Mouse (Mus musculus): ENCODE data around the gene Tecpr2. TPM values are rescaled to one million over a fixed set of nuclear protein-coding genes. Genes with fewer than 3 reads are reported as not detected.

The Tecpr2 gene
- total and polyA plus RNA-seq, 3 experiments = 3.6 to 5.2 (median 5.1) TPM

DNA sequence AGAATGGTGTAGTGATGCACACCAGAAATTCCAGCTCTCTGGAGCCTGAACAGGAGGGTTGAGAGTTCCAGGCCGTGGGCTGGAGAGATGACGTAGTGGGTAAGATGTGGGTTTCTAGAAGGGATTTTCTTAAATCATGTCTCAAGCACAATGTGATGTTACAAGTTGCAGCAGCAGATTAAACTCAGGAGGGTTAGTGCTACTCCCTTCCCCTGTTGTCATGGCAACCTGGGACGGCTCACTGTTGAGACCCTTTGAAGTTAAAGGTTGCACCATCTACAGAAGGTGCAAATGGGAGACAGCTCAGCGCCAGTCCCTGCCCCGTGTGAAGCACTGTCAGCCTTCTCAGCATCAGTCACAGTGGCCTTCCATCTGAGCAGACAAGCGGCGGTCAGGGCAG, 27.8 kb upstream of the Tecpr2 start:
- WGBS = 71% methylated on average over 7 of the region's 7 CpGs
- no peaks in the 10 kb centered on the region for H3K36me3 ChIP-seq (ENCODE audit: control insufficient read depth, insufficient read depth, low read length)

DNA sequence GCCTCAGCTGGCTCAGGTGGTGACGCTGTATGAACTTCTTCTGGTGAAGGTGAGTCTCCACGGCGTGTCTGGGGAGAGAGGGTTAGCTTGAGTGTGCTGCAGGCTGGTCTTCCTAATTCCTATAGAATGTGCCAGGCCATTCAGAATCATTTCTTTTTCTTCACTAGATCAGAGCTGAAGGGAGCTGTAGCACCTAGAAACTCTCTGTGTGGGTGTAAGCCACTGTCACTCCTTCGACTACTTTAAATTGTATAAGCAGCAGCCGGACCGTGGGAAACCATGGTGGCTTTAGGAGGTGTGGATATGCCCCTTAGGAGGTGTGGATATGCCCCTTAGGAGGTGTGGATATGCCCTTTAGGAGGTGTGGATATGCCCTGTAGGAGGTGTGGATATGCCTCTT, 25.1 kb upstream of the Tecpr2 start:
- Histone ChIP-seq H3K9ac (ENCODE audit: low read depth, low read length) (no peak overlapping the region), H3K27me3 (ENCODE audit: control insufficient read depth, insufficient read depth, low read length) (no peaks in the 10 kb centered on the region), H3K27ac (no peak overlapping the region), H3K4me3 (no peak overlapping the region), H3K4me1 (ENCODE audit: control insufficient read depth, insufficient read depth, low read length) (no peaks in the 10 kb centered on the region), H3K79me2 (replicated peaks; ENCODE audit: control insufficient read depth, insufficient read depth, low read length) (no peaks in the 10 kb centered on the region), H3K36me3 (ENCODE audit: control insufficient read depth, insufficient read depth, low read length) (no peaks in the 10 kb centered on the region)
- no peak for DNase-seq
- intact Hi-C loops (cut with DNase I) = no loop called here
- TF ChIP-seq EP300 (IDR thresholded peaks at IDR 0.05; ENCODE audit: insufficient read depth, low read depth, low read length) (no peak), POLR2A (IDR thresholded peaks at IDR 0.05; ENCODE audit: insufficient read depth, low read depth, low read length) (no peak), CTCF (IDR thresholded peaks at IDR 0.05) (no peak)
- 90% methylated on average over 6 of the region's 6 CpGs for WGBS

More for the DNA sequence above, 27.8 kb upstream of the Tecpr2 start:
- Histone ChIP-seq H3K4me3 (no peak overlapping the region), H3K27me3 (ENCODE audit: control insufficient read depth, insufficient read depth, low read length) (no peaks in the 10 kb centered on the region), H3K9ac (ENCODE audit: low read depth, low read length) (no peak overlapping the region), H3K79me2 (replicated peaks; ENCODE audit: control insufficient read depth, insufficient read depth, low read length) (no peaks in the 10 kb centered on the region), H3K27ac (no peak overlapping the region), H3K4me1 (ENCODE audit: control insufficient read depth, insufficient read depth, low read length) (no peaks in the 10 kb centered on the region)
- intact Hi-C loops (cut with DNase I) = no loop called here
- no peak for TF ChIP-seq POLR2A (IDR thresholded peaks at IDR 0.05; ENCODE audit: insufficient read depth, low read depth, low read length)
- no peak for TF ChIP-seq EP300 (IDR thresholded peaks at IDR 0.05; ENCODE audit: insufficient read depth, low read depth, low read length)
- no peak for TF ChIP-seq CTCF (IDR thresholded peaks at IDR 0.05)
- DNase-seq = no peak

DNA sequence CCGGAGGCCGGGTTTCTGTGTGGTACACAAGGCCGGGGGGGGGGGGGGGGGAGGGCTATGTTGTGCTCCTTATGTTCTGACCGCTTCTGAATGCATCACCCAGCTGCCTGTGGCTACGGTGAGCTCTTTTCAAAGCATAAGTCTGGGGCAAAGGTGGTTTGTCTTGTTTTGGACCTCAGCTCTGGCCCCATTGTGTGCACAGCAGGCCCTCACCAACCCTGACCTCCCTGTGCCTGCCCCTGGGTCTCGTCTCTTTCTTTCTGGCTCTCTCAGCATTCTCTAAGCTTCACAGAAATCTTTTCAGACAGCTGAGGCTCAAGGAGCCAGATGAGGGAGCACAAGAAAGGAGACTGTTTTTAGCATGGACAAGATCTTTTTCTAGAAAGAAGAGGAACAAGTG, 23.5 kb upstream of the Tecpr2 start:
- intact Hi-C loops (cut with DNase I) = no loop called here
- Histone ChIP-seq H3K9ac (ENCODE audit: low read depth, low read length) (no peak overlapping the region), H3K4me3 (no peak overlapping the region), H3K27ac (no peak overlapping the region), H3K4me1 (ENCODE audit: control insufficient read depth, insufficient read depth, low read length) (no peaks in the 10 kb centered on the region), H3K79me2 (replicated peaks; ENCODE audit: control insufficient read depth, insufficient read depth, low read length) (no peaks in the 10 kb centered on the region), H3K36me3 (ENCODE audit: control insufficient read depth, insufficient read depth, low read length) (no peaks in the 10 kb centered on the region), H3K27me3 (ENCODE audit: control insufficient read depth, insufficient read depth, low read length) (no peaks in the 10 kb centered on the region)
- no peak for DNase-seq
- TF ChIP-seq CTCF (IDR thresholded peaks at IDR 0.05) = no peak
- no peak for TF ChIP-seq POLR2A (IDR thresholded peaks at IDR 0.05; ENCODE audit: insufficient read depth, low read depth, low read length)
- no peak for TF ChIP-seq EP300 (IDR thresholded peaks at IDR 0.05; ENCODE audit: insufficient read depth, low read depth, low read length)
- 73% methylated on average over 6 of the region's 6 CpGs for WGBS

DNA sequence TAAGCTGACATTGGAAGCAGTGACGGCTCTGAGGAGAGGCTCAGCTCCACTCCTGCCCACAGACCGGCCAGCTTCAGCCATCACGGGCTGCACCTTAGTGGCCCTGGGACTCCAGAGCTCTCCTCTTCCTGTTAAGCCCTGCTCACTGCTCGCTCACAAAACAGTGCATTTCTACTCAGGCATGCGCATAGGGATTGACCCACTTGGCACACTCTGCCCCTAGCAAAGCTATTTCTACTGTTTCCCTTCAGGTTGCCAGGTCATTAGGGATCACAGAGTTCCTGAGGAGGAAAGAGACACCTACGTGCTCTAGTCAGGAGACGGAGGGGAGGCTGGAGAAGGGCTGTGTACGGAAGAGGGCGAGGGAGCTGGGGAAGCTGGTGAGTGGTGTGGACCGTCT, 23.1 kb upstream of the Tecpr2 start:
- H3K36me3 ChIP-seq (ENCODE audit: control insufficient read depth, insufficient read depth, low read length) = no peaks in the 10 kb centered on the region
- no peak overlapping the region for H3K27ac ChIP-seq
- H3K9ac ChIP-seq (ENCODE audit: low read depth, low read length) = no peak overlapping the region
- H3K4me3 ChIP-seq = no peak overlapping the region
- H3K27me3 ChIP-seq (ENCODE audit: control insufficient read depth, insufficient read depth, low read length) = no peaks in the 10 kb centered on the region
- TF ChIP-seq CTCF (IDR thresholded peaks at IDR 0.05) = no peak
- TF ChIP-seq POLR2A (IDR thresholded peaks at IDR 0.05; ENCODE audit: insufficient read depth, low read depth, low read length) = no peak
- no peak for TF ChIP-seq EP300 (IDR thresholded peaks at IDR 0.05; ENCODE audit: insufficient read depth, low read depth, low read length)
- DNase-seq = no peak
- intact Hi-C loops (cut with DNase I) = no loop called here
- 87% methylated on average over 10 of the region's 10 CpGs for WGBS
- H3K4me1 ChIP-seq (ENCODE audit: control insufficient read depth, insufficient read depth, low read length) = no peaks in the 10 kb centered on the region
- H3K79me2 ChIP-seq (replicated peaks; ENCODE audit: control insufficient read depth, insufficient read depth, low read length) = no peaks in the 10 kb centered on the region

DNA sequence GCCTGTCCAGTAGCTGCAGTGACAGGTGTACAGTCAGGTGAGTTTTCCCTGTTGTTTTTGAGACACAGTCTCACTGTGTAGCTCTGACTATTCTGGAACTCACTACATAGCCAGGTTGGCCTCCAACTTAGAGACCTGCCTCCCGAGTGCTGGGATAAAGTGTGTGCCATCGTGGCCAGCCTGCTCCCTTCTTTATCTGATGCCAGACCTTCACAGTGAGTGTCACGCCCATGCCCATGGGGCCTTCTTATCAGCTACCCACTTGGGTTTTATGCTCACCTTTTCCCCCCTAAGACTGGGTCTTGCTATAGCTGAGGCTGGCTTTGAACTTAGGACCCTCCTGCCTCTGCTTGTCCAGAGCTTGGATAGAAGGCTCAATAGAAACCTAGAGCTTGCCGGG, 19.0 kb upstream of the Tecpr2 start:
- WGBS = 80% methylated on average over 4 of the region's 4 CpGs
- TF ChIP-seq POLR2A (IDR thresholded peaks at IDR 0.05; ENCODE audit: insufficient read depth, low read depth, low read length) = no peak
- Histone ChIP-seq H3K36me3 (ENCODE audit: control insufficient read depth, insufficient read depth, low read length) (no peaks in the 10 kb centered on the region), H3K27ac (no peak overlapping the region), H3K4me1 (ENCODE audit: control insufficient read depth, insufficient read depth, low read length) (no peaks in the 10 kb centered on the region), H3K79me2 (replicated peaks; ENCODE audit: control insufficient read depth, insufficient read depth, low read length) (no peaks in the 10 kb centered on the region), H3K4me3 (no peak overlapping the region), H3K9ac (ENCODE audit: low read depth, low read length) (no peak overlapping the region), H3K27me3 (ENCODE audit: control insufficient read depth, insufficient read depth, low read length) (no peaks in the 10 kb centered on the region)
- no peak for DNase-seq
- intact Hi-C loops (cut with DNase I) = no loop called here

DNA sequence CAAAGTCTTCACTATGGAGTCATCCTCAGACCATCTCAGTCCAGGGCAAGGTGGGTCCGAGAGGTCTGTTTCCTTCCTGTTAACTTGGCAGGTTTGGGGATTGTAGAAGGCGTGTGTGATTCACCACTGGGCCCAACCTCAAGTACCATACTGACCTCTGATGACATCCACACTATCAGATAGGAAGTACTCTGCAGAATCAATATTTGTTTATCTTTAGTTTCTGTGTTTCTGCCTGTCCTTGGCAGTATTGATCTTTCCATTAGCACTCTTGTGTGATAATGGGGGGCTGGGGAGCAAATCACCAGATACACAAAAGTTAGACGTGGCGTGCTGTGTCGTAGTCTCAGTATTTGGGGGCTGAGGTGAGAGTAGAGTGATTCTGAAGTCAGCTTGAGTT, 17.8 kb upstream of the Tecpr2 start:
- Histone ChIP-seq H3K9ac (ENCODE audit: low read depth, low read length) (no peak overlapping the region), H3K4me1 (ENCODE audit: control insufficient read depth, insufficient read depth, low read length) (no peaks in the 10 kb centered on the region), H3K79me2 (replicated peaks; ENCODE audit: control insufficient read depth, insufficient read depth, low read length) (no peaks in the 10 kb centered on the region), H3K27me3 (ENCODE audit: control insufficient read depth, insufficient read depth, low read length) (no peaks in the 10 kb centered on the region), H3K36me3 (ENCODE audit: control insufficient read depth, insufficient read depth, low read length) (no peaks in the 10 kb centered on the region), H3K27ac (no peak overlapping the region), H3K4me3 (no peak overlapping the region)
- intact Hi-C loops (cut with DNase I) = no loop called here
- 79% methylated on average over 5 of the region's 5 CpGs for WGBS
- no peak for DNase-seq
- TF ChIP-seq POLR2A (IDR thresholded peaks at IDR 0.05; ENCODE audit: insufficient read depth, low read depth, low read length) (no peak), CTCF (IDR thresholded peaks at IDR 0.05) (no peak), EP300 (IDR thresholded peaks at IDR 0.05; ENCODE audit: insufficient read depth, low read depth, low read length) (no peak)

All from heart, adult 2 months (tissue).